Mouse (Mus musculus) testis, postnatal 10 days (tissue): ENCODE measurements at regions not wholly inside any gene's neighbourhood (a gene's known extent, or its start where the extent isn't known, plus 50 kb on each side); places are given as distances from the start of the nearest gene placed in this dataset.
A peak's percentile ranks its signal among the peaks of the same experiment; 100 is the strongest.

Source experiments
- DNase-seq: peaks from one replicate; pipeline ENCODE4 v3.0.0; 2021; ENCODE audit warnings: low spot score

- no peak for DNase-seq
These were observed 50.8 kb upstream of the Mboat1 start for GRCm38 (mm10) chr13:30085446-30085845.

- peak; percentile 89 for DNase-seq
These were observed 51.3 kb upstream of the Mboat1 start for GRCm38 (mm10) chr13:30085005-30085404.

- no peak for DNase-seq
These were observed 51.9 kb upstream of the Mboat1 start for GRCm38 (mm10) chr13:30084386-30084785.

- no peak for DNase-seq
These were observed 52.3 kb upstream of the Mboat1 start for GRCm38 (mm10) chr13:30083949-30084348.

GRCm38 (mm10) chr13:30082761-30083160, 53.5 kb upstream of the Mboat1 start:
- DNase-seq = no peak

- no peak for DNase-seq
These were observed 55.4 kb upstream of the Mboat1 start for GRCm38 (mm10) chr13:30080705-30081474.

- DNase-seq = no peak
These were observed 61.7 kb upstream of the Mboat1 start for GRCm38 (mm10) chr13:30074517-30075064.

- DNase-seq = no peak
These were observed 62.2 kb upstream of the Mboat1 start for GRCm38 (mm10) chr13:30074069-30074468.

- no peak for DNase-seq
These were observed 66.9 kb upstream of the Mboat1 start for GRCm38 (mm10) chr13:30069397-30069796.

GRCm38 (mm10) chr13:30067581-30068375, 68.5 kb upstream of the Mboat1 start:
- DNase-seq = no peak

- no peak for DNase-seq
These were observed 70.8 kb upstream of the Mboat1 start for GRCm38 (mm10) chr13:30065520-30065919.

- no peak for DNase-seq
These were observed 72.5 kb upstream of the Mboat1 start for GRCm38 (mm10) chr13:30063741-30064140.

- no peak for DNase-seq
These were observed 74.0 kb upstream of the Mboat1 start for GRCm38 (mm10) chr13:30062285-30062684.

- no peak for DNase-seq
These were observed 69.3 kb upstream of the E2f3 start for GRCm38 (mm10) chr13:30055141-30055645.

GRCm38 (mm10) chr13:30051891-30052550, 66.2 kb upstream of the E2f3 start:
- DNase-seq = no peak

GRCm38 (mm10) chr13:30050745-30051508, 65.1 kb upstream of the E2f3 start:
- DNase-seq = no peak

GRCm38 (mm10) chr13:30048260-30048859, 62.5 kb upstream of the E2f3 start:
- no peak for DNase-seq

- DNase-seq = no peak
These were observed 60.8 kb upstream of the E2f3 start for GRCm38 (mm10) chr13:30046504-30047169.

GRCm38 (mm10) chr13:30046061-30046460, 60.2 kb upstream of the E2f3 start:
- no peak for DNase-seq

GRCm38 (mm10) chr13:30045225-30045624, 59.4 kb upstream of the E2f3 start:
- DNase-seq = no peak
